Mouse (Mus musculus) kidney, postnatal 0 days (tissue): ENCODE data around the gene Pla2g12a. TPM values are rescaled to one million over a fixed set of nuclear protein-coding genes. Genes with fewer than 3 reads are reported as not detected.

Source experiments
- ATAC-seq: fragments of 200-750 bp; cut with Nextera tagmentation; replicated peaks from 2 replicates; pipeline ENCODE4 v1.8.0; 2017; ENCODE audit warnings: low read depth, moderate number of reproducible peaks, moderate TSS enrichment, moderate library complexity; ENCODE audit not compliant: low FRiP score
- DNase-seq: peaks from one replicate; pipeline ENCODE4 v3.0.0-alpha.2; 2016; ENCODE audit warnings: low spot score
- H3K27ac ChIP-seq: fragments of 300-500 bp; sonication (generic); 2 replicates; pipeline ENCODE4 v1.5.1; 2014; ENCODE audit warnings: mild to moderate bottlenecking
- H3K27me3 ChIP-seq: fragments of 300-500 bp; sonication (generic); 2 replicates; pipeline ENCODE4 v1.6.1; 2014; ENCODE audit warnings: low read length, mixed read lengths; ENCODE audit not compliant: insufficient read depth
- H3K36me3 ChIP-seq: fragments of 300-500 bp; sonication (generic); 2 replicates; pipeline ENCODE4 v1.6.1; 2014; ENCODE audit warnings: low read length, mixed read lengths; ENCODE audit not compliant: insufficient read depth
- H3K4me1 ChIP-seq: fragments of 300-500 bp; sonication (generic); replicated peaks from 2 replicates; pipeline ENCODE4 v1.6.1; 2014; ENCODE audit warnings: antibody characterized with exemption, low read length, mixed read lengths; ENCODE audit not compliant: insufficient read depth
- H3K4me2 ChIP-seq: fragments of 300-500 bp; sonication (generic); 2 replicates; pipeline ENCODE4 v1.6.1; 2014; ENCODE audit warnings: mild to moderate bottlenecking, low read length, moderate library complexity, mixed read lengths
- H3K4me3 ChIP-seq: fragments of 300-500 bp; sonication (generic); replicated peaks from 2 replicates; pipeline ENCODE4 v1.5.1; 2014; ENCODE audit warnings: low read depth, low read length
- H3K9ac ChIP-seq: fragments of 300-500 bp; sonication (generic); 2 replicates; pipeline ENCODE4 v1.6.1; 2014; ENCODE audit warnings: low read depth, low read length
- H3K9me3 ChIP-seq: fragments of 300-500 bp; sonication (generic); replicated peaks from 2 replicates; pipeline ENCODE4 v1.6.1; 2016; ENCODE audit warnings: low read length, inconsistent platforms, mixed read lengths
- CTCF ChIP-seq: IDR thresholded peaks from 2 replicates; pipeline ENCODE4 v1.5.1; 2016; ENCODE audit warnings: antibody characterized with exemption, low read depth, mild to moderate bottlenecking, moderate library complexity
- WGBS: fragments of 180-500 bp; shearing (Covaris S2); extraction: QIAGEN DNeasy Blood & Tissue Kit; methylation state at CpG from one replicate; pipeline ENCODE4 v1.1.7; 2014; 5-methylcytosine and 5-hydroxymethylcytosine counted together
- polyA plus RNA-seq: library from polyadenylated mRNA; unstranded; fragments of >200 nt; fragmentation: Nextera tagmentation; extraction: Ambion mirVana; gene quantifications from 2 replicates; pipeline ENCODE4 v1.2.1, GENCODE M21; 2015

Gene Pla2g12a
- polyA plus RNA-seq, 1 experiment from 2014 or later: 55.4 TPM

DNA sequence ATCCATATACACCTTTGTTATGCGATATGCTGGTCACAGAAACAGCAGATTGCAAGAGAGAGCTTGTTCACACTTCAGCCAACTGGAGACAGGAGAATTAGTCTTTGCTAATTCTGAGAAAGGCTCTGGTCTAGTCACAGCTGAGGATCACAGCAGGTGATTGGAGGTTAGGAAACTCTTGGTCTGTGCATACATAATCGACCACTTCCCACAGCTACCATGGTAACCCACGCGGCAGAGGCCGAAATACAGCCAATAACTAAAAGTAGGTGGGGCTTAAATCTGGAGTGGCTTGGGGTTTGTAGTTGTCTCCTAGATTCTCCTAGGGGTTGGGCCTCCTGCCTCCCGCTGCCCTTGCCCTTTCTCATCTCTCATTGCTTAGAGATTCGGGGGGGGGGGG lies 40.4 kb upstream of the Pla2g12a start:
- TF ChIP-seq CTCF: no peak
- Histone ChIP-seq H3K27ac (no peak overlapping the region), H3K4me3 (no peak overlapping the region), H3K27me3 (no peaks in the 10 kb centered on the region), H3K4me1 (no peaks in the 10 kb centered on the region), H3K4me2 (no peak overlapping the region), H3K9me3 (no peaks in the 10 kb centered on the region), H3K36me3 (no peaks in the 10 kb centered on the region), H3K9ac (no peak overlapping the region)
- 56% methylated on average over 6 of the region's 7 CpGs for WGBS
- ATAC-seq (no peak), DNase-seq (no peak)

DNA sequence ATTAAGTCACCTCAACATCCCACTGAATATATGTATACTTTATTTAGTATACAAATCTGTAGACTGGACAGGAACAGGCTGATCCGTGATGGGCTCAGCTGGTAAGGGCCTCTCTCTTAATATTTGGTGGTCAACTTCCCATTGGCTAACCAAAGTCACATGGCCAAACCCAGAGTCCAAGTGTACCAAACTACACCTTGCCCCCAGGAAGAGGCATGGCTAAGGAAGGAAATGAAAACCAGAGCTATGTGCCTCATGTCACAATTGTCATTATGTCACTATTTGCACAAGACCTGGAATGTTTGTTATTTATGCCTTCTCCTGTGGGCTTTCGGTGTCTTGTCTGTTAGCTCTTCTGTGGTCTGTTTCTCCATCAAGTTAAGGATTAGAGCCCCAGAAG lies 32.5 kb upstream of the Pla2g12a start:
- H3K4me1 ChIP-seq: no peaks in the 10 kb centered on the region
- H3K27me3 ChIP-seq: no peaks in the 10 kb centered on the region
- H3K4me2 ChIP-seq: no peak overlapping the region
- WGBS: 81% methylated on average over 2 of the region's 2 CpGs
- no peak for DNase-seq
- H3K9me3 ChIP-seq: no peaks in the 10 kb centered on the region
- H3K9ac ChIP-seq: no peak overlapping the region
- H3K27ac ChIP-seq: no peak overlapping the region
- H3K36me3 ChIP-seq: no peaks in the 10 kb centered on the region
- TF ChIP-seq CTCF: no peak
- no peak overlapping the region for H3K4me3 ChIP-seq
- ATAC-seq: no peak

DNA sequence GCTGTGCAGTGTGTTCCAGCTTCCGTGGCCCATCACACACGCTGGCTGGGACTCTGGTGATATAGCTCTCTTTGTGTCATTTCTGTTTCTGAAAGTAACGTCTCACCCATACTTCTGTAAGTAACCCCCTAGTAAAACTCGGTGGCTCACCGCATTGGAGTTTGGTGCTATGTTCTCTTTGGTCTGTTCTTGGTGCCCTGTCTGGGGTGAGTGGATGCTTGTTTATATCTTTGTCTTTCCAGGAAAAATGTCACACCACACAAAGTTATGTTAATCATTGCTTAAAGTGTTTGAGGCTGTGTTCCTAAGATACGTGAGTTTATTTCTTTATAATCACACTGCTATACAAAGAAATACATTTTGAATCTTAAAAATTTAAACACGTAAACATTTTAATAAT lies 31.6 kb upstream of the Pla2g12a start:
- Histone ChIP-seq H3K9me3 (no peaks in the 10 kb centered on the region), H3K27me3 (no peaks in the 10 kb centered on the region), H3K4me2 (no peak overlapping the region), H3K9ac (no peak overlapping the region), H3K4me3 (no peak overlapping the region), H3K4me1 (no peaks in the 10 kb centered on the region), H3K36me3 (no peaks in the 10 kb centered on the region), H3K27ac (no peak overlapping the region)
- no peak for TF ChIP-seq CTCF
- DNase-seq: no peak
- no peak; the same call in 1 of the 2 replicates for ATAC-seq
- WGBS: 76% methylated on average over 7 of the region's 7 CpGs

DNA sequence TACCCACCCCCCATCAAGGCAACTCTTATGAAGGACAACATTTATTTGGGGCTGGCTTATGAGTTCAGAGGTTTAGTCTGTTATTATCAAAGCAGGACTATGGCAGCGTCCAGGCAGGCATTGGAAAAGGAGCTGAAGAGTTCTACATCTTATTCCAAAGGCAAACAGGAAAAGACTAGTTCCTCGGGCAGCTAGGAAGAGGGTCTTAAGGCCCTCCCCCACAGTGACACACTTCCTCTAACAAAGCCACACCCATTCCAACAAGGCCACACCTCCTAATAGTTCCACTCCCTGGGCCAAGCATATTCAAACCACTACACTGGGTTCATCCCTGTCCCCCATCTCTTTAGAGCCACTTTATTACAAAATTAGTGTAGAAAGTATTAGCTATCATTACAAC lies 15.8 kb upstream of the Pla2g12a start:
- DNase-seq (no peak), ATAC-seq (no peak)
- H3K4me3 ChIP-seq: no peak overlapping the region
- H3K36me3 ChIP-seq: no peaks in the 10 kb centered on the region
- 76% methylated on average over 2 of the region's 2 CpGs for WGBS
- H3K4me2 ChIP-seq: no peak overlapping the region
- H3K4me1 ChIP-seq: no peaks in the 10 kb centered on the region
- TF ChIP-seq CTCF: no peak
- no peak overlapping the region for H3K9ac ChIP-seq
- no peaks in the 10 kb centered on the region for H3K9me3 ChIP-seq
- H3K27me3 ChIP-seq: no peaks in the 10 kb centered on the region
- H3K27ac ChIP-seq: no peak overlapping the region

- H3K27ac ChIP-seq: no peak overlapping the region
- H3K9ac ChIP-seq: no peak overlapping the region
- H3K4me1 ChIP-seq: no peaks in the 10 kb centered on the region
- H3K36me3 ChIP-seq: no peaks in the 10 kb centered on the region
- no peak overlapping the region for H3K4me3 ChIP-seq
- H3K4me2 ChIP-seq: no peak overlapping the region
- peak; percentile 75 for TF ChIP-seq CTCF
- 50% methylated on average over 14 of the region's 14 CpGs for WGBS
- no peaks in the 10 kb centered on the region for H3K9me3 ChIP-seq
- H3K27me3 ChIP-seq: no peaks in the 10 kb centered on the region
- 0 out of 2 replicates have a peak, but pooled peaks have one; percentile 46 for ATAC-seq
- peak; percentile 49 for DNase-seq
These were observed 14.7 kb upstream of the Pla2g12a start for GRCm38 (mm10) chr3:129863698-129864097.

DNA sequence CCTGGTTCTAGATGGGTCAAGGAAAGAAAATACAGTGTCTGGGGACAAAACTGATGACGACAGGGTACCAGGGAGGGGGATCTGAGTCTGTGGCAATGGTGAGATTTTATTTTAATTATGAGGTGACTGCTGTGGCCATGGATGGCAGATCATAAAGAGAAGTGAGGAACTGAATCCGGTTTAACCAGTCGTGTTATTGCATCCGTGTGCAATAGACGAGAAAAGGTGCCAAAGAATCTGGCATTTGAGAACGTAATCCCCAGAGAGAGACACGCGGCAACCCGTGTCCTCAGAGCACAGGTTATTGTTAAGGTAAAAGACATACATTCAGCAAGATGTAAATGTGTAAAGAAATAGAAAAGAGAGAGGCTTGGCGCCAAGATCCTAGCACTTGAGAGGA lies 1.1 kb upstream of the Pla2g12a start:
- no peaks in the 10 kb centered on the region for H3K36me3 ChIP-seq
- no peak overlapping the region for H3K4me3 ChIP-seq
- 64% methylated on average over 10 of the region's 10 CpGs for WGBS
- peaks cover 3% of the 10 kb centered on the region; the same call in 1 of the 2 replicates for H3K4me1 ChIP-seq
- ATAC-seq (no peak), DNase-seq (no peak)
- TF ChIP-seq CTCF: no peak
- H3K27me3 ChIP-seq: no peaks in the 10 kb centered on the region
- no peaks in the 10 kb centered on the region for H3K9me3 ChIP-seq
- no peak overlapping the region for H3K9ac ChIP-seq
- H3K4me2 ChIP-seq: no peak overlapping the region
- no peak overlapping the region for H3K27ac ChIP-seq

DNA sequence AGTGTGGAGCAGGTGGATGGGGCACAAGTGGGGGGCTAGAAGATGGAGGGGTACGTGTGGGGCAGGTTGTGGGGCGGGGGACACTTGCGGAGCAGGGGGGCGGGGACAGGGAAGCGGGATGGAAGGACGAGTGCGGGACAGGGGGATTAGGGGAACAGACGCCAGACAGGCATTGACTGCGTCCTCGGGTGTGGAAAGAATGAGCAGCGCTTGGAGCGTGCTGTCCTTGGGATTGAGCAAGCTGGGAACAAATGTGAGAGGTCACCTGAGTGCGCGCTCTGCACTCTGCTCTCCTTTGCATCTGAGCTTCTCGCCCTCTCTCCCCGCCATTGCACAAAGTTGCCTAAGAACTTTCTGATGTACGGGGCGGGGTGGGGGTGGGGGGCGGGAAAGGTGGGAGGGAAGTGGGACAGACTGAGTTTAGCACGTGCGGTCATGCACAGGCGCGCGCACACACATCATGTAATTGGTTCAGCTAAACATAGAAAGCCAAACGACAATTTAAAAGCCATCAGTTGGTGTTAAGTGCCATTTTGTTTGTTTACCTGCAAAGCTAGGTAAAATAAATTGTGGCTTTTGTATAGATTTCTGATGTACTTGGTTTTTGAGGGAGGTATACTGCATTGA lies 838 bp downstream of the Pla2g12a start:
- Histone ChIP-seq H3K4me3 (peak overlapping the region; percentile 73), H3K4me2 (peak overlapping the region; percentile 87), H3K27me3 (no peaks in the 10 kb centered on the region), H3K36me3 (no peaks in the 10 kb centered on the region), H3K9ac (peak overlapping the region; percentile 80), H3K4me1 (peaks cover 3% of the 10 kb centered on the region; the same call in 1 of the 2 replicates), H3K9me3 (no peaks in the 10 kb centered on the region), H3K27ac (peak overlapping the region; percentile 77)
- DNase-seq (peak; percentile 43), ATAC-seq (peak; percentile 79)
- WGBS: 2% methylated on average over 25 of the region's 25 CpGs
- TF ChIP-seq CTCF: no peak
